Mouse (Mus musculus) MEL (cell line): ENCODE data around the gene Pank4.

Experiments used
- CTCF ChIP-seq, 3 experiments: IDR thresholded peaks in 2 of 3; conservative IDR thresholded peaks in 1 of 3; 2 replicates each; pipeline ENCODE4 v1.5.1; 2011 to 2012; ENCODE audit warnings: low read length in 3 of 3, low read depth in 2 of 3, mild to moderate bottlenecking in 2 of 3, improper control_type of control experiment in 1 of 3, inconsistent platforms in 1 of 3, mixed read lengths in 1 of 3, moderate library complexity in 1 of 3; ENCODE audit not compliant: control insufficient read depth in 1 of 3, insufficient read depth in 1 of 3, poor library complexity in 1 of 3, severe bottlenecking in 1 of 3
- E2F4 ChIP-seq: IDR thresholded peaks from 2 replicates; pipeline ENCODE4 v1.6.1; 2011; ENCODE audit warnings: low read depth, low read length, improper control_type of control experiment, borderline replicate concordance
- EP300 ChIP-seq, 2 experiments: IDR thresholded peaks; 2 replicates each; pipeline ENCODE4 v1.6.1; 2011; ENCODE audit warnings: improper control_type of control experiment in 2 of 2, low read length in 2 of 2, low read depth in 1 of 2, mild to moderate bottlenecking in 1 of 2
- MEF2A ChIP-seq: IDR thresholded peaks from 2 replicates; pipeline ENCODE4 v1.6.1; 2014; ENCODE audit warnings: low read depth, mild to moderate bottlenecking, inconsistent platforms, low read length, improper control_type of control experiment; ENCODE audit not compliant: poor library complexity, insufficient replicate concordance, severe bottlenecking; ENCODE audit errors: extremely low read depth
- POLR2A ChIP-seq, 2 experiments: IDR thresholded peaks; 2 replicates each; pipeline ENCODE4 v1.6.1; 2011 to 2012; ENCODE audit warnings: low read length in 2 of 2, mild to moderate bottlenecking in 2 of 2, control low read depth in 1 of 2, improper control_type of control experiment in 1 of 2, low read depth in 1 of 2, moderate library complexity in 1 of 2; ENCODE audit not compliant: control insufficient read depth in 1 of 2, insufficient read depth in 1 of 2, poor library complexity in 1 of 2
- RCOR1 ChIP-seq: IDR thresholded peaks from 2 replicates; pipeline ENCODE4 v1.6.1; 2012; ENCODE audit warnings: low read depth, mild to moderate bottlenecking, inconsistent platforms, low read length, improper control_type of control experiment

DNA sequence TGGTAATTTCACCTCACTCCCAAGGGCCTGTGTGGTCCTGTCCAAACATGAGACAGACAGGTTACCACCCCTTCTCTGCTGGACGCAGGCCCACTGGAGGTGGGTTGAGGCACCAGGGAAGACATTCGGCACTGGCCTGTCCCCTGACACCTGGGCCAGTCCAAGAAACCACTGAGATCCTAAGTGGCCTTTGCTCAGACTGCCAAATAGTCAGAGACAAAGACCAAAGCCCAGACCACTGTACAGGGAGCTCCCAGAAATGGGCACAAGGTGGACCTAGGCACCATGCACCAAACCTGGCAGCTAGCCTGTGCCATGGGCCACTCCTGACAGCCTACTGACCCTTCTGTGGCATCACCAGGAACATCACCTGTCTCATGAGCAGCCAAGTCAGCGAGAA lies 45.3 kb downstream of the Pank4 start:
- TF ChIP-seq CTCF (IDR thresholded peaks at IDR 0.05 in 2 of 3, conservative IDR thresholded peaks at IDR 0.05 in 1 of 3; ENCODE audit: control insufficient read depth in 1 of 3, insufficient read depth in 1 of 3, low read depth in 2 of 3, low read length in 3 of 3, poor library complexity in 1 of 3, severe bottlenecking in 1 of 3), result no peak
- no peak for TF ChIP-seq RCOR1
- TF ChIP-seq MEF2A, result no peak
- no peak for TF ChIP-seq E2F4
- no peak for TF ChIP-seq POLR2A (IDR thresholded peaks at IDR 0.05; ENCODE audit: control insufficient read depth in 1 of 2, insufficient read depth in 1 of 2, low read depth in 1 of 2, low read length in 2 of 2, poor library complexity in 1 of 2)
- no peak for TF ChIP-seq EP300 (IDR thresholded peaks at IDR 0.05; ENCODE audit: low read depth in 1 of 2, low read length in 2 of 2)
